Mouse (Mus musculus) ES-E14 (cell line): ENCODE measurements at regions not wholly inside any gene's neighbourhood (a gene's known extent, or its start where the extent isn't known, plus 50 kb on each side); places are given as distances from the start of the nearest gene placed in this dataset.

Experiments
- CHD2 ChIP-seq: IDR thresholded peaks from 2 replicates; pipeline ENCODE4 v1.6.1; 2014; ENCODE audit warnings: mild to moderate bottlenecking, low read depth, low read length, inconsistent platforms
- HCFC1 ChIP-seq: IDR thresholded peaks from 2 replicates; pipeline ENCODE4 v1.6.1; 2012; ENCODE audit warnings: low read length, inconsistent platforms, borderline replicate concordance; ENCODE audit not compliant: insufficient read depth
- MAFK ChIP-seq: IDR thresholded peaks from 2 replicates; pipeline ENCODE4 v1.6.1; 2014; ENCODE audit warnings: mild to moderate bottlenecking, low read depth, low read length, inconsistent platforms; ENCODE audit not compliant: insufficient read depth
- ZC3H11A ChIP-seq: IDR thresholded peaks from 2 replicates; pipeline ENCODE4 v1.6.1; 2012; ENCODE audit warnings: low read depth, mild to moderate bottlenecking, inconsistent platforms, low read length, borderline replicate concordance
- ZNF384 ChIP-seq: IDR thresholded peaks from 2 replicates; pipeline ENCODE4 v1.6.1; 2012; ENCODE audit warnings: low read depth, low read length, inconsistent platforms

GRCm38 (mm10) chr14:104380986-104381385, 86.8 kb downstream of the Pou4f1 start:
- TF ChIP-seq ZNF384 (no peak), MAFK (no peak), CHD2 (no peak), ZC3H11A (no peak), HCFC1 (no peak)
